Comparison of ENCODE assay signal across 9 mouse cellular contexts in the genomic region with DNA sequence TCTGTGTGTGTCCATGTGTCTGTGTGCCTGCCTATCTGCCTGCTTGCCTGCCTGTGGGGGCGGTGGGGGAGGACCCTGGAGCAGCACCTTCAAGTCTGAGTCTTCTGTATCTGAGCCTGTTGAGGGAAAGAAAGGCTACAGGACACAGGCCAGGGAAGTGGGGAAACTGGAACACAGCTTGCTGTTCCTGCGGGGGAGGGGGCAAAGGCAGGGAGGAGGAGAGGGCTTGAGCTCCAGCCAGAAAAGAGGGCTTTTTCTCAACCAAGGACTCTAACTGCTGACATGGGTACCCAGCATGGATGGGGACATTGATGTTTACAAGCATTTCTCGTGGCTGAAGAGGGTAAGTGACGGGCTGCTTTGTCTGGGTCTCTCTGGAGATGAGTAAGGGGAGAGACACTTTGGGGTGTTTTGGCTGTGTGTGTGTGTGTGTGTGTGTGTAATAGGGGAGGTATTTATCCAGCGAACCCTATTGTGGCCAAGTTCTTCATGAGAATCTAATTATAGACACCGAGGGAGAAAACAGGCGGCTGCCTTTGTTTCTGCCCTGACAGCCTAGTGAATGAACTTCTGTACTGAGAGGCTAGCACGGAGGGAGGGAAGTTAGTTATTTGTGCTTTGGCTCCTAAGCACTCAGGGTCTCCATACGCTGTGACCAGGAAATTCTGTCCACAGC. TPM values are rescaled to one million over a fixed set of nuclear protein-coding genes. Genes with fewer than 3 reads are reported as not detected.
DNase-seq lines count a peak whose midpoint lies in the region; ATAC-seq lines count a peak whose summit lies in the region.
"Had no signal": no experiment of that assay in that cellular context is flagged by ENCODE, and none has a peak within 500 bp of the region (broad histone marks: within the 10 kb centered on the region; RNA-seq: fewer than 3 reads in every experiment).

No protein-coding gene starts in this region.

- peak overlapping the region; percentile 26; the same call in 1 of the 2 replicates for H3K9ac ChIP-seq in lung, embryonic 15.5 days

- H3K27me3 ChIP-seq in megakaryocyte, embryonic 14.5 days (replicated peaks): peaks cover 35% of the 10 kb centered on the region
- H3K27me3 ChIP-seq in lung, embryonic 15.5 days: no peaks in the 10 kb centered on the region

- H3K4me1 ChIP-seq in megakaryocyte, embryonic 14.5 days: peaks cover 38% of the 10 kb centered on the region
- H3K4me1 ChIP-seq in lung, embryonic 15.5 days: peaks cover 52% of the 10 kb centered on the region

- H3K4me3 ChIP-seq in megakaryocyte, embryonic 14.5 days (replicated peaks): peak overlapping the region; percentile 84
- H3K4me3 ChIP-seq in lung, embryonic 15.5 days: peak overlapping the region; percentile 33

- no peaks in the 10 kb centered on the region for H3K9me3 ChIP-seq in megakaryocyte, embryonic 14.5 days
- H3K9me3 ChIP-seq in lung, embryonic 15.5 days: no peaks in the 10 kb centered on the region

- peak; percentile 60 for DNase-seq in forelimb bud, embryonic 11.5 days (ENCODE audit: low read depth, low spot score)
- peak; percentile 53 to 61 for DNase-seq in heart, postnatal 14 days
- peak; percentile 49 to 51 for DNase-seq in layer of hippocampus, postnatal 10 days (ENCODE audit: low spot score in 2 of 2)
- peak; percentile 45 for DNase-seq in retina, embryonic 14.5 days (ENCODE audit: low spot score)
- no peak for DNase-seq in adipocyte (ENCODE audit: low spot score)

- H3K36me3 ChIP-seq in megakaryocyte, embryonic 14.5 days (replicated peaks; ENCODE audit: low read length): no peaks in the 10 kb centered on the region
- H3K36me3 ChIP-seq in lung, embryonic 15.5 days: no peaks in the 10 kb centered on the region

- peak overlapping the region; percentile 53 for H3K4me2 ChIP-seq in lung, embryonic 15.5 days

- peak overlapping the region; percentile 88 for H3K27ac ChIP-seq in lung, embryonic 15.5 days

- WGBS in lung, embryonic 15.5 days: 8% methylated on average over 9 of the region's 9 CpGs

- ATAC-seq in megakaryocyte, adult 5-6 weeks (ENCODE audit: poor library complexity, severe bottlenecking): no peak
- ATAC-seq in lung, embryonic 15.5 days (ENCODE audit: borderline replicate concordance, extremely low read depth, low FRiP score, low TSS enrichment): peak; percentile 33; the same call in 1 of the 2 replicates

- intact Hi-C loops in heart, postnatal 14 days (cut with DNase I): no loop called here

RNA-seq across cellular contexts. Expression of a gene that starts 40.8 kb away (rescaled TPM):
- polyA plus RNA-seq in megakaryocyte, embryonic 14.5 days (2012; ENCODE audit: insufficient read depth, low replicate concordance): not detected in 2 replicates
- not detected in 2 replicates for total RNA-seq in megakaryocyte, adult 5-6 weeks (2015)
- not detected in 2 replicates for total RNA-seq in megakaryocyte, adult 5-6 weeks (2017)
- not detected for total RNA-seq in heart, postnatal 14 days (2021)
- not detected for total RNA-seq in layer of hippocampus, postnatal 10 days (2021)
- polyA plus RNA-seq in lung, embryonic 15.5 days (2015; fragmentation: Nextera tagmentation; extraction: Ambion mirVana): not detected in 2 replicates
- total RNA-seq: ES-E14 had no signal
